Mouse (Mus musculus): ENCODE measurements around the gene Lce3b. TPM values are rescaled to one million over a fixed set of nuclear protein-coding genes. Genes with fewer than 3 reads are reported as not detected.

The Lce3b gene
- 311 TPM in 1 of 2 replicates, not detected in the other for polyA plus RNA-seq (2012; rRNA removed)

DNA sequence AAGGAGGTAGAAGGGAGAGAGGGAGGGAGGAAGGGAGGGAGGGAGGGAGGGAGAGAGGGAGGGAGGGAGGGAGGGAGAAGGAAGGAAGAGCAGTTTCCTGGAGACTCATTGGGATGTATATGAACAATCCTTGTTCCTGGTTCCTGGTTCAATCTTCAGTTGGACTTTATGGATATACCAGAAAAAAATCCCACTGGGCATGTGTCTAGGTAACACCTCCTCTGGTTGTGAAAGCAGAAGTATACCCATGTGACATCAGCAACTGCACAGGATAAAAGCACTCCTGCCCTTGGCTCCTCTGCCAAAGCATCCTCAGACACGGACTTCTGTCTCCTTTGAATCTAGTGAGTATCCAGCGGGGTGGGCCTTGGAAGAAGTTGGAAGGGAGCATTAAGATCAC lies at the start of gene Lce3b:
Gene Lce3b, plus strand, starts transcription at position 301 of the 400 bp plus-strand sequence.
- DNase-seq, result no peak
- Histone ChIP-seq H3K4me3 (replicated peaks; ENCODE audit: extremely low read depth, low read depth, low read length) (no peak within 1 kb of the TSS), H3K4me1 (ENCODE audit: control insufficient read depth, insufficient read depth, low read length) (no peaks in the 10 kb centered on the region)
- no peak for TF ChIP-seq POLR2A (IDR thresholded peaks at IDR 0.05; ENCODE audit: borderline replicate concordance, extremely low read depth, low read depth, low read length)
- TF ChIP-seq CTCF (IDR thresholded peaks at IDR 0.05; ENCODE audit: insufficient read depth, low read length), result no peak
- 52% methylated on average over 2 of the region's 2 CpGs for WGBS

DNA sequence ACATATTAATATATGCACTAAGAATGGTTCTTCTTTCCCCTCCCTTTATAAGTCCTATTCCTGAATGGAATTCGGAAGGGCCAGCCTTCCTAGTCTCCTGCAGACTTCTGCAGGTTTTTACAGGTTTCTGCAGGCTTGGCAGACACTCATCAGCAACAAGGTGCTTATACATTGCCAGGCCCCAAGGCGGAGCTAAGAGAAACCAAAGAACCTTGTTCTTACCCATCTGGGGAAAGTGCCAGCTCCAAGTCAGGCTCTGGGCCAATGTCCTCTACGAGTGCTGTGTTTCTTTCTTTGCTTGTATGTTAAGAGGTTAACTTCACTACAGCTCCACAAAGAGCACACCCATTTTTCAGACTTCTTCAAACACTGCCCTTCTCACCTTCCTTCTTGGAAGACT lies 38.7 kb upstream of the Lce3b start:
- TF ChIP-seq CTCF (IDR thresholded peaks at IDR 0.05; ENCODE audit: insufficient read depth, low read length), result no peak
- no peak for TF ChIP-seq POLR2A (IDR thresholded peaks at IDR 0.05; ENCODE audit: borderline replicate concordance, extremely low read depth, low read depth, low read length)
- Histone ChIP-seq H3K4me3 (replicated peaks; ENCODE audit: extremely low read depth, low read depth, low read length) (no peak overlapping the region), H3K4me1 (ENCODE audit: control insufficient read depth, insufficient read depth, low read length) (no peaks in the 10 kb centered on the region)
- WGBS, result 43% methylated on average over 3 of the region's 3 CpGs
- peak; percentile 9 for DNase-seq

- H3K4me3 ChIP-seq (replicated peaks; ENCODE audit: extremely low read depth, low read depth, low read length), result no peak overlapping the region
- 36% methylated on average over 1 of the region's 1 CpGs for WGBS
- H3K4me1 ChIP-seq (ENCODE audit: control insufficient read depth, insufficient read depth, low read length), result no peaks in the 10 kb centered on the region
- TF ChIP-seq CTCF (IDR thresholded peaks at IDR 0.05; ENCODE audit: insufficient read depth, low read length), result no peak
- TF ChIP-seq POLR2A (IDR thresholded peaks at IDR 0.05; ENCODE audit: borderline replicate concordance, extremely low read depth, low read depth, low read length), result no peak
- DNase-seq, result no peak
Measured at GRCm38 (mm10) chr3:92894489-92894888, 38.3 kb upstream of the Lce3b start.

DNA sequence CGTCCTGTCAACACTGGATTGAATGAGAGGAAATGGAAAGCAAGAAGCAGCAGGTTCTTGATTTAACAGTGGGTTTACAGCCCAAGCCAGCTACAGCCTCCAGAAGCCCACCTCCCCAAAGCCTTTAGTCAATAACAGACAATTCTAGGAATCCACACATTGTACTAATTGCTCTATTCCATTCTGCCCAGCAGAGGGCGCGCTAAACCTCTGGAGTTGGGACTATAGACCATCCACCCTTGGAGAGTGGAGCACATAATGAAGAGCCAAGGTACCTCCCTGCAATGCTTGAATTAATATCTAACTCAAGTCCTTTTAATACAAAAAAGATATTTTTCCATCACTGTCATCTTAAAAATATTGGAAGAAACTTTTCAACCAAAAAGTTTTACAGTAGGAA lies 29.8 kb upstream of the Lce3b start:
- Histone ChIP-seq H3K4me1 (ENCODE audit: control insufficient read depth, insufficient read depth, low read length) (no peaks in the 10 kb centered on the region), H3K4me3 (replicated peaks; ENCODE audit: extremely low read depth, low read depth, low read length) (no peak overlapping the region)
- 14% methylated on average over 3 of the region's 3 CpGs for WGBS
- TF ChIP-seq CTCF (IDR thresholded peaks at IDR 0.05; ENCODE audit: insufficient read depth, low read length), result peak; percentile 38; the same call in 1 of the 2 replicates
- no peak for TF ChIP-seq POLR2A (IDR thresholded peaks at IDR 0.05; ENCODE audit: borderline replicate concordance, extremely low read depth, low read depth, low read length)
- DNase-seq, result peak; percentile 12

- Histone ChIP-seq H3K4me3 (replicated peaks; ENCODE audit: extremely low read depth, low read depth, low read length) (no peak overlapping the region), H3K4me1 (ENCODE audit: control insufficient read depth, insufficient read depth, low read length) (no peaks in the 10 kb centered on the region)
- no peak for DNase-seq
- TF ChIP-seq CTCF (IDR thresholded peaks at IDR 0.05; ENCODE audit: insufficient read depth, low read length), result no peak
- no peak for TF ChIP-seq POLR2A (IDR thresholded peaks at IDR 0.05; ENCODE audit: borderline replicate concordance, extremely low read depth, low read depth, low read length)
- WGBS, result 29% methylated on average over 4 of the region's 4 CpGs
Measured at GRCm38 (mm10) chr3:92903640-92904039, 29.1 kb upstream of the Lce3b start.

GRCm38 (mm10) chr3:92905182-92905581 lies 27.6 kb upstream of the Lce3b start:
- no peak for DNase-seq
- 41% methylated on average over 3 of the region's 3 CpGs for whole genome bisulfite sequencing
- Histone ChIP-seq H3K4me1 (ENCODE audit: control insufficient read depth, insufficient read depth, low read length) (no peaks in the 10 kb centered on the region), H3K4me3 (replicated peaks; ENCODE audit: extremely low read depth, low read depth, low read length) (no peak overlapping the region)
- TF ChIP-seq POLR2A (IDR thresholded peaks at IDR 0.05; ENCODE audit: borderline replicate concordance, extremely low read depth, low read depth, low read length), result no peak
- TF ChIP-seq CTCF (IDR thresholded peaks at IDR 0.05; ENCODE audit: insufficient read depth, low read length), result no peak

- Histone ChIP-seq H3K4me1 (ENCODE audit: control insufficient read depth, insufficient read depth, low read length) (no peaks in the 10 kb centered on the region), H3K4me3 (replicated peaks; ENCODE audit: extremely low read depth, low read depth, low read length) (no peak overlapping the region)
- 19% methylated on average over 4 of the region's 4 CpGs for WGBS
- TF ChIP-seq CTCF (IDR thresholded peaks at IDR 0.05; ENCODE audit: insufficient read depth, low read length) (peak; percentile 44; the same call in 1 of the 2 replicates), POLR2A (IDR thresholded peaks at IDR 0.05; ENCODE audit: borderline replicate concordance, extremely low read depth, low read depth, low read length) (no peak)
- DNase-seq, result no peak
Measured at GRCm38 (mm10) chr3:92907571-92907970, 25.2 kb upstream of the Lce3b start.

DNA sequence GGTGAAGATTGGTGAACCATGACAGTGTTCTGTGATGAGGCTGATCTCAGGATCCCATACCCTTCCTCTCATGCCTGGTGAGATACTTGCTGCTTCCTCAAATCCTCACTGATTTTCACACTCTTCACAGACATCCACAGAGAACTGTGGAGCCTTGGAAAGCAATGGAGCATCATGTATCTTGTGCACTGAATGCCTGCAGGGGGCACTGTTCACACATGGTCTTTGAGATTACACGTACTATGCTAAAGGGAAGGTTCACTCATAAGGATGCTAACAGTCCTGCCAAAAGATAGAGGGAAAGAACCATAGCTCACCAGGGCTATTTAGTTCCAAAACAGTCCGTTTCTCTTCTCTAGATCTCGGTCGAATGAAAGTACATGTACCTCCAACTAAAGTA lies 12.4 kb upstream of the Lce3b start:
- WGBS, result 60% methylated on average over 4 of the region's 4 CpGs
- Histone ChIP-seq H3K4me1 (ENCODE audit: control insufficient read depth, insufficient read depth, low read length) (no peaks in the 10 kb centered on the region), H3K4me3 (replicated peaks; ENCODE audit: extremely low read depth, low read depth, low read length) (no peak overlapping the region)
- no peak for DNase-seq
- TF ChIP-seq POLR2A (IDR thresholded peaks at IDR 0.05; ENCODE audit: borderline replicate concordance, extremely low read depth, low read depth, low read length) (no peak), CTCF (IDR thresholded peaks at IDR 0.05; ENCODE audit: insufficient read depth, low read length) (no peak)

GRCm38 (mm10) chr3:92926130-92926529 lies 6.6 kb upstream of the Lce3b start, which contains the start of gene Lce3a:
Gene Lce3a (minus strand): TSS chr3:92926230.
- H3K4me3 ChIP-seq (replicated peaks; ENCODE audit: extremely low read depth, low read depth, low read length), result no peak within 1 kb of the TSS
- TF ChIP-seq CTCF (IDR thresholded peaks at IDR 0.05; ENCODE audit: insufficient read depth, low read length), result no peak
- TF ChIP-seq POLR2A (IDR thresholded peaks at IDR 0.05; ENCODE audit: borderline replicate concordance, extremely low read depth, low read depth, low read length), result no peak
- H3K4me1 ChIP-seq (ENCODE audit: control insufficient read depth, insufficient read depth, low read length), result no peaks in the 10 kb centered on the region
- no peak for DNase-seq
- WGBS, result 46% methylated on average over 2 of the region's 2 CpGs

- Histone ChIP-seq H3K4me3 (replicated peaks; ENCODE audit: extremely low read depth, low read depth, low read length) (no peak within 1 kb of the TSS), H3K4me1 (ENCODE audit: control insufficient read depth, insufficient read depth, low read length) (no peaks in the 10 kb centered on the region)
- no peak for DNase-seq
- TF ChIP-seq POLR2A (IDR thresholded peaks at IDR 0.05; ENCODE audit: borderline replicate concordance, extremely low read depth, low read depth, low read length), result no peak
- no peak for TF ChIP-seq CTCF (IDR thresholded peaks at IDR 0.05; ENCODE audit: insufficient read depth, low read length)
- WGBS, result 56% methylated on average over 1 of the region's 1 CpGs
Measured at GRCm38 (mm10) chr3:92944186-92944585, 11.4 kb downstream of the Lce3b start, which contains the start of gene Lce3c. Gene Lce3c (plus strand): TSS chr3:92944486.

Data from lung, adult 2 months (tissue).